Mouse (Mus musculus) neural tube, embryonic 10.5 days (tissue): ENCODE data around the gene Mrpl49.
"Not testable (repeated sequence)": the region's sequence is repeated elsewhere in the genome, so short reads cannot be mapped to it uniquely, and the experiment has no call there.

Experiments used
- DNase-seq: peaks from one replicate; pipeline ENCODE4 v3.0.0-alpha.2; 2017; ENCODE audit warnings: low spot score; ENCODE audit errors: extremely low spot score

Gene Mrpl49

GRCm38 (mm10) chr19:6067011-6067723 lies 9.6 kb upstream of the Mrpl49 start:
- DNase-seq, result peak; percentile 89

DNA sequence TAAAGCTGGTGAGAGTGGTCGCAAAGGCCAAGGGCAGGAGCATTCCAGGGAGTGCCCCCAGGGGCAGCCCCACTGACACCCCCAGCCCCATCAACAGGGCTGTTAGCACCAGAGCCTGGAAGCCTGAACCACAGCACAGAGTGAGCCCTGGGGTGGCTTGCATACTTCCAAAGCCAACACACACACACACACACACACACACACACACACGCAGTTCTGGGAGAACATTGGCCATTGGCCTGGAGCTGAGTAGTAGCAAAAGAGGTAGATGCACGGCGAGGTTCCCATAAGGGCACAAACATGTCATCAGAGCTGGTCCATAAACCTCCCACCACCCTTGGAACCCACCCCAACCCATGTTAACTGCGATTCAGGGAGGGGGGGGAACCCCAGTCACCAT lies 9.0 kb upstream of the Mrpl49 start:
- no peak for DNase-seq

- DNase-seq, result no peak
These were observed 5.5 kb upstream of the Mrpl49 start for GRCm38 (mm10) chr19:6063081-6063480.

DNA sequence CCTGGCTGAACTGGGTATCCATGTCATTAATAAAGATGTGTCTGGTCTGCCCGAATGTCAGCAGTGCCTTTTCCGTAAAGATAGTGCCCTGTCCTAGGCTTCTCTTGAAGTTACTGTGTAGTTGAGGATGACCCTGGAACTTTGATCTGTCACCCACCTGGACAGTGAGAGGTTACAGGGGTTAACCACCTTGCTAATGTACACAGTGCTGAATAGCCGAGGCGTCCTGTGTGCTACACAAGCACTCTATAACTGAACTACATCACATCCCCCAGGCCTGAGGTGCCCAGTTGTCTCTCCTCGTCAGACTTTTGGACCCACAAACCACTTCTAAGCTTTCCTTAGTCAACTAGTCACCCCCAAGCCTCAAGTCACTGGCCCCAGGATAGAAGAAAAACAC lies 4.8 kb upstream of the Mrpl49 start:
- no peak for DNase-seq

- DNase-seq, result peak; percentile 45
These were observed 4.2 kb upstream of the Mrpl49 start for GRCm38 (mm10) chr19:6061641-6062302.

DNA sequence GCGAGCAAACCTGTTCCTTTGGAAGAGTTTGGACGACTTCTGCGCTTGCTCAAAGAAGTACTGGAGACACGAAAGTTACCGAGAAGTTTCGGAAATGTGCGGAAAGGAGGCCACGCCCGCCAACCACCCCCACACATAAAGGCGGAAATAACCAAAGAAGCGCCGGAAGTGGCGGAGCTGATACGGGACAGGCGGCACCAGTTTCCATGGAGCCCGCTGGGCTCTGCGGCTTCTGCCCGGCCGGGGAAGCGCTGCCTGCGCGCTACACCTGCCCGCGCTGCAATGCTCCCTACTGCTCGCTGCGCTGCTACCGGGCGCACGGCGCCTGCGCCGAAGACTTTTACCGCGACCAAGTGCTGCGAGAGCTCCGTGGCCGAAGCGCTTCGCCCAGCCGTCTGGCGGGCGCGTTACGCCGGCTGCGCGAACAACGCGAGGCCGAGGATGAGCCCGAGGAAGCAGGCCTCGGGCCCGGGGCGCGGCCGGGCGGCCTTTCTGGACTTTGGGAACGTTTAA lies 3.5 kb upstream of the Mrpl49 start, which contains the start of gene Znhit2:
Gene Znhit2, plus strand, starts transcription at position 172 of the 513 bp plus-strand sequence.
- peak; percentile 91 for DNase-seq

- no peak for DNase-seq
These were observed 1.4 kb upstream of the Mrpl49 start for GRCm38 (mm10) chr19:6058966-6059365.

DNA sequence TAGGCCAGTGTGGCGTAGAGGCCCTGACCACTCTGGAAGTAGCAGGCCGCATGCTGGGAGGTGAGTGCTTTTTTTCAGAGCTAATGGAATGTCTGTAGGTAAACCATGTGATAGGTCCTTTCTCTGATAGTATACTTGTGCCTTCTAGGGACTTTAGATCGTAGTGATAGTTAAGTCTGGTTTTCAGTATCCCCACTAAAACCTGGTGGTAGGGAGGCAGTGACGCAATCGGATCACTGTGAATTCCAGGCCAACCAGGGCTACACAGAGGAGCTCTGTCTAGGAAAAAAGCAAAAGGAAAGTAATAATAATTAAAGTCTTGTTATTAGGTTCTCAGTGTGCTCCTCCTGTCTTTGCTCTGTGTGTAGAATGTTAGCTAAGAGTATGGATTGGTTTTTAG lies 928 bp upstream of the Mrpl49 start:
- no peak for DNase-seq

GRCm38 (mm10) chr19:6056696-6057095 lies 889 bp downstream of the Mrpl49 start:
- no peak for DNase-seq

DNA sequence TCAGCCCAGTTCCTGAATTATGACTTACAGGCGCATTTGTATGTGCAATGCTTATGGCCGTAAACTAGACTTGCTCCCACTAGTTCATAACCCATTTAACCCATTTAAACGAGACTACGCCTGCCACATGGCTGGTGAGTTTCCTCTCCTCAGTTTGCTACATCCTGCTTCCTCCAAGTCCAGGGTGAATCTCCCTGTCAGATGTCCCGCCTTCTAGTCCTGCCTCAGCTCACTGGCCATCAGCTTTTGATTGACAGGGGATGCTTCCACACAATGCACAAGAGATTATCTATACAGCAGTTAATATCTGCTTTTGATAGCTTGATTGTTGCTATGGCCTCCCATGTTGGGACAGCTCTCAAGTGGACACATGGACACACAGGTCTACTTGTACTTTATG lies 3.3 kb downstream of the Mrpl49 start:
- DNase-seq, result no peak

DNA sequence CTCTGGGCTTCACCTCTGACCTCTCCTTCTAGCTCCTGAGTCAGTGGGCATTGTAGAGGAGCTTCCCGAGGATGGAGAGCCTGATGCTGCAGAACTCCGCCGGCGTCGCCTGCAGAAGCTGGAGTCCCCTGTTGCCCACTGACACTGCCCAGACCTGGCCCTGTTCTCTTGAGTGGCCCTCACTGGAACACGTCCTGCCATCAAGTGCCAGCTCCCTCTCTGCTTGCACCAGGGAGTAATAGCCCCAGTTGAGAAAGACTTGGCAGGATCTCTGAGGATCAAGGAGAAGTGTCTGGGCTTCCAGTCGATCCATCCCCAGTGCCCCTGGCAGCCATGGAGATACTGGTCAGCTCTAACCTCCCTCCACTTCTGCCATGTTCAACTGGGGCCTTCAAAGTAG lies 5.1 kb downstream of the Mrpl49 start:
- DNase-seq, result no peak

DNA sequence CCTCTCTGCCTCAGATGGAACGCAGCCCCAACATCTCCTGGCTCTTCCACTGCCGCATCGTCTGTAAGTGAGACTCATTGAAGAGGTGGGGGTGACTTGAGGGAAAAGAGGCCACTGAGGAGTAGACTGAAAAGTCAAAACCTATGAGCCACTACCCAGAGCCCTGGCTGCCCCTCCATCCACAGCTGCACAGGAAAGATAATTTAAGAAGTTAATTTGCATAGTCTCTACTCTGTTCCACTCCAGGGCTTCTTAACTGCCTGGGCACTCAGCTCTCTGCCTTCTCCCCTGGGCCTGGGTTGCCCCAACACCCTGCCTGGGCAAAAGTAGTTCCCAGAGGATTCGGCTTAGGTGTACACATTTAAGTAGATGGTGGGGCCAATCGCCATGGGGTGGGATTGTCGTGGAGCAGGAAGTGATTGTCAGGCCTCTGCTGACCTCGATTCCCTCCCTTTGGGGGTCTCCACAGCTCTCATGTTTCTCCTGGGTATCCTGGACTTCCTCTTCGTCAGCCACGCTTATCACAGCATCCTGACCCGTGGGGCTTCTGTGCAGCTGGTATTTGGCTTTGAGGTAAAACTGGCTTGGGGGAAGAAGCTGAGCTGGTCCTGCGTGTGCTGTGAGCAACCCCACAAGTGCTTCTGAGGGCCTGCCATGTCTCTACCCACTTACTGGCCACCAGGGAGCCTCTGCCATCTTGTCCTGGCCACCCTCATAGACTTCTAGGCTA lies 8.7 kb downstream of the Mrpl49 start:
- DNase-seq, result no peak

GRCm38 (mm10) chr19:6047899-6048166 lies 9.8 kb downstream of the Mrpl49 start:
- no peak for DNase-seq

DNA sequence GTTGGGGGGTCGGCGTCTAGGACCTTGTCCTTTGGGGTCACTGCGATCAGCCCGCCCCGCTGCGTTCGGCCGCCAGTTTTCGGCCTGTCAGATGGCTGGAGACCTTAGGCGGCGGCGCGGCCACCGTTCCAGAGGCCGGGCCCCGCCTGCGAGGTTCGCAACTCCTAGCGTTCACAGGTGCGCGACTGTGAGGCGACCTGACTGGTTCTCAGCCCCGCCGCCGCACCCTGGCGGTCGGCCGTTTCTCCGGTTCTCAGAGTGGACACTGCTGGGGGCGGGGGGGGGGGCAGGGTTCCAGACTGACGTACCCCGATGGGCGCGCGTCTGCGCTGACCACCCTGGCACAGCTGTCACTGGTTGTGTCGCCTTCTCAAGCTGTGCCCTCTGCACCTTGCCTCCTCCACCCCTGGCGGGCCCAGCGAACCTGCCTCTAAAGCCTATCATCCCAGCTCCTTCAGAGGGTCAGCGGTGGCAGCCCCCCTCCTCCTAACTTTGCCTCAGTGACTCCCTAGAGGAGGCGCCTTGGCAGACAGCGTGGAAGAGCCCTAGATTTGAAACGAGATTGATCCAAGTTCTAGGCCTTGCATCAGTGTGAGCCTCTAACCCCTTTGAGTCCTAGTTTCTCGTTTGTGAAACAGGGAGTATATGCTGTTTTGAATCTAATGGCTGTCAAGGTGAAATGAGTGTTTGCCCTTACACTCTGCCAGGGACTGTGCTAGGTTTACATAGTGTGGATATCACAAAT lies 10.3 kb downstream of the Mrpl49 start:
- DNase-seq, result no peak

- peak; percentile 95 for DNase-seq
These were observed 11.1 kb downstream of the Mrpl49 start, which contains the start of gene Syvn1 for GRCm38 (mm10) chr19:6046294-6047153. Syvn1 (plus strand) TSS chr19:6046576.

- no peak for DNase-seq
These were observed 12.0 kb downstream of the Mrpl49 start for GRCm38 (mm10) chr19:6045366-6046293.

- not testable (repeated sequence) for DNase-seq
These were observed 13.5 kb downstream of the Mrpl49 start for GRCm38 (mm10) chr19:6044102-6044501.

- no peak for DNase-seq
These were observed 15.3 kb downstream of the Mrpl49 start for GRCm38 (mm10) chr19:6042293-6042692.

GRCm38 (mm10) chr19:6040002-6040401 lies 17.6 kb downstream of the Mrpl49 start:
- no peak for DNase-seq

- DNase-seq, result no peak
These were observed 19.3 kb downstream of the Mrpl49 start for GRCm38 (mm10) chr19:6038326-6038725.
